In genomic region chr19:34421171-34421570, GRCm38 (mm10) we compare ENCODE assay signal across 29 mouse cellular contexts. TPM values are rescaled to one million over a fixed set of nuclear protein-coding genes. Genes with fewer than 3 reads are reported as not detected.
A peak's percentile ranks its signal among the peaks of the same experiment; 100 is the strongest.
DNase-seq lines count a peak whose midpoint lies in the region; ATAC-seq and TF ChIP-seq lines count a peak whose summit lies in the region.
"Had no signal": no experiment of that assay in that cellular context is flagged by ENCODE, and none has a peak within 500 bp of the region (broad histone marks: within the 10 kb centered on the region; RNA-seq: fewer than 3 reads in every experiment).

No protein-coding gene starts in this region.

- no peaks in the 10 kb centered on the region for H3K27me3 ChIP-seq in heart, embryonic 14.5 days (ENCODE audit: control insufficient read depth, insufficient read depth, low read length)
- no peaks in the 10 kb centered on the region for H3K27me3 ChIP-seq in kidney, adult 2 months (replicated peaks; ENCODE audit: control insufficient read depth, insufficient read depth, low read length)
- H3K27me3 ChIP-seq: embryonic facial prominence, embryonic 13.5 days; hindbrain, embryonic 13.5 days; intestine, embryonic 15.5 days had no signal

- no peak for TF ChIP-seq POLR2A in kidney, adult 2 months (IDR thresholded peaks at IDR 0.05; ENCODE audit: low read depth, low read length)
- no peak for TF ChIP-seq POLR2A in bone marrow macrophage, adult 2 months (IDR thresholded peaks at IDR 0.05; ENCODE audit: borderline replicate concordance, low read depth, low read length)

- no peak for DNase-seq in heart, adult 18-20 months
- DNase-seq in kidney, adult 2 months = no peak
- DNase-seq in kidney, adult 8-10 months = no peak
- DNase-seq: adrenal gland, adult 2 months; adrenal gland, postnatal 14 days; cerebellum, adult 11-12 months; cerebellum, adult 8-10 months; cerebellum, postnatal 10 days; cerebellum, postnatal 36 days; embryo, embryonic 11 days; forebrain, postnatal 0 days; gastrocnemius, adult 2 months; gastrocnemius, postnatal 14 days; heart, adult 2 months; heart, postnatal 36 days; kidney, adult 11 months had no signal

- no peak for ATAC-seq in heart, embryonic 14.5 days (ENCODE audit: insufficient number of reproducible peaks, insufficient read depth, low FRiP score, low read depth)
- ATAC-seq: CD4-positive, CD25-positive, alpha-beta regulatory T cell, adult 4 months; forebrain, embryonic 14.5 days; forebrain, postnatal 0 days; hindbrain, embryonic 16.5 days; intestine, embryonic 15.5 days had no signal

- H3K9me3 ChIP-seq in heart, embryonic 14.5 days (ENCODE audit: control insufficient read depth, low read length) = no peaks in the 10 kb centered on the region
- H3K9me3 ChIP-seq: embryonic facial prominence, embryonic 10.5 days; embryonic facial prominence, embryonic 13.5 days; hindbrain, embryonic 10.5 days; hindbrain, embryonic 13.5 days; intestine, embryonic 15.5 days had no signal

- no peaks in the 10 kb centered on the region for H3K36me3 ChIP-seq in heart, embryonic 14.5 days (ENCODE audit: control insufficient read depth, insufficient read depth, low read length)
- H3K36me3 ChIP-seq in kidney, adult 2 months (ENCODE audit: control insufficient read depth, insufficient read depth, low read length) = no peaks in the 10 kb centered on the region
- H3K36me3 ChIP-seq in macrophage (ENCODE audit: inconsistent target) = no peaks in the 10 kb centered on the region
- H3K36me3 ChIP-seq: embryonic facial prominence, embryonic 10.5 days; embryonic facial prominence, embryonic 13.5 days; hindbrain, embryonic 10.5 days; hindbrain, embryonic 13.5 days; intestine, embryonic 15.5 days had no signal

- 56% methylated on average over 4 of the region's 4 CpGs for WGBS in heart, embryonic 14.5 days
- WGBS in kidney, adult 2 months = 43% methylated on average over 4 of the region's 4 CpGs
- WGBS in macrophage (ENCODE audit: missing documents) = 90% methylated on average over 4 of the region's 4 CpGs

- H3K79me2 ChIP-seq in macrophage (ENCODE audit: inconsistent target) = no peaks in the 10 kb centered on the region

- no peak overlapping the region for H3K4me3 ChIP-seq in heart, embryonic 14.5 days (ENCODE audit: control insufficient read depth in 1 of 2, insufficient read depth in 1 of 2, low read depth in 1 of 2, low read length in 2 of 2)
- no peak overlapping the region for H3K4me3 ChIP-seq in kidney, adult 2 months (ENCODE audit: insufficient read depth, low read depth, low read length)
- H3K4me3 ChIP-seq in bone marrow macrophage, adult 2 months (ENCODE audit: insufficient read depth, low read length) = no peak overlapping the region
- H3K4me3 ChIP-seq in macrophage (ENCODE audit: inconsistent target) = no peak overlapping the region
- H3K4me3 ChIP-seq: embryonic facial prominence, embryonic 10.5 days; embryonic facial prominence, embryonic 13.5 days; gastrocnemius, adult 2 months; heart, adult 2 months; hindbrain, embryonic 10.5 days; hindbrain, embryonic 13.5 days; intestine, embryonic 15.5 days had no signal

- TF ChIP-seq CTCF in kidney, adult 2 months (conservative IDR thresholded peaks at IDR 0.05; ENCODE audit: insufficient read depth, insufficient read length, low read depth, low read length) = no peak
- no peak for TF ChIP-seq CTCF in bone marrow macrophage, adult 2 months (IDR thresholded peaks at IDR 0.05; ENCODE audit: low read depth, low read length)

- H3K27ac ChIP-seq in heart, embryonic 14.5 days (replicated peaks in 1 of 2; ENCODE audit: control insufficient read depth in 1 of 2, insufficient read depth in 1 of 2, low read depth in 2 of 2, low read length in 2 of 2) = peak overlapping the region; percentile 19 to 22; a peak in 1 of 4 replicates
- 0 out of 2 replicates have a peak overlapping the region, but pooled peaks have one; percentile 6 for H3K27ac ChIP-seq in kidney, adult 2 months (ENCODE audit: insufficient read depth, low read depth, low read length)
- peak overlapping the region; percentile 81 for H3K27ac ChIP-seq in bone marrow macrophage, adult 2 months (ENCODE audit: insufficient read depth, low read depth, low read length)
- peak overlapping the region; percentile 69 for H3K27ac ChIP-seq in macrophage
- H3K27ac ChIP-seq: embryonic facial prominence, embryonic 10.5 days; embryonic facial prominence, embryonic 13.5 days; gastrocnemius, adult 2 months; heart, adult 2 months; hindbrain, embryonic 10.5 days; hindbrain, embryonic 13.5 days; intestine, embryonic 15.5 days had no signal

- H3K9ac ChIP-seq in heart, embryonic 14.5 days (ENCODE audit: low read length) = no peak overlapping the region
- H3K9ac ChIP-seq: embryonic facial prominence, embryonic 13.5 days; forebrain, postnatal 0 days; hindbrain, embryonic 13.5 days; intestine, embryonic 15.5 days had no signal

- H3K4me2 ChIP-seq in heart, embryonic 14.5 days (ENCODE audit: low read length) = no peak overlapping the region
- H3K4me2 ChIP-seq: embryonic facial prominence, embryonic 13.5 days; hindbrain, embryonic 13.5 days; intestine, embryonic 15.5 days had no signal

- peaks cover 4 to 6% of the 10 kb centered on the region in 2 experiments; a peak in 1 of 4 replicates for H3K4me1 ChIP-seq in heart, embryonic 14.5 days (ENCODE audit: control insufficient read depth in 2 of 2, insufficient read depth in 2 of 2, low read length in 2 of 2)
- H3K4me1 ChIP-seq in kidney, adult 2 months (ENCODE audit: control insufficient read depth, insufficient read depth, low read length) = peaks cover 4% of the 10 kb centered on the region; the same call in 1 of the 2 replicates
- peaks cover 17% of the 10 kb centered on the region for H3K4me1 ChIP-seq in bone marrow macrophage, adult 2 months (ENCODE audit: control insufficient read depth, insufficient read depth, low read length)
- H3K4me1 ChIP-seq: embryonic facial prominence, embryonic 10.5 days; hindbrain, embryonic 10.5 days; hindbrain, embryonic 13.5 days; intestine, embryonic 15.5 days had no signal

RNA-seq across cellular contexts. Expression of gene Ch25h, which starts 53.8 kb away (rescaled TPM):
- 4.1 and 4.2 TPM in 2 replicates for polyA plus RNA-seq in heart, embryonic 14.5 days (2014; fragmentation: Nextera tagmentation; extraction: Ambion mirVana)
- total RNA-seq in heart, adult 18-20 months (2021) = under 1 TPM in 1 of 2 experiments, not detected in 1; 0.25 TPM
- 7.8 and 11.3 TPM in 2 replicates for polyA plus RNA-seq in kidney, adult 2 months (2012; rRNA removed)
- polyA plus RNA-seq in bone marrow macrophage, adult 2 months (2012; ENCODE audit: insufficient read depth, insufficient read length, missing spikeins) = 4.4 and 5.0 TPM in 2 replicates
- 1 to 10 TPM in 8 of 26 experiments, under 1 TPM in 6, not detected in 12; 0.45 to 4.8 (median 1.3) TPM for total RNA-seq in macrophage (2018; cell fraction: chromatin; rRNA removed)
- total RNA-seq in macrophage (2018; cell fraction: cytosol; rRNA removed) = 1 to 10 TPM in 11 of 26 experiments, under 1 TPM in 15; 0.13 to 9.9 (median 0.72) TPM
- 10 to 100 TPM in 8 of 26 experiments, 1 to 10 TPM in 13, under 1 TPM in 4, not detected in 1; 0.64 to 16.9 (median 5.9) TPM for total RNA-seq in macrophage (2018; cell fraction: nucleus; rRNA removed)
- 1.2 to 3.1 TPM in 2 of 3 replicates, not detected in the other for polyA plus RNA-seq in macrophage (2018)
- total RNA-seq: adrenal gland, postnatal 14 days; adrenal gland, postnatal 4 days; gastrocnemius, adult 2 months; gastrocnemius, postnatal 14 days; MEL had no signal
- polyA plus RNA-seq: CD4-positive, CD25-positive, alpha-beta regulatory T cell, adult 4 months had no signal

Comparison
In these comparisons a context has a peak if more than half of its experiments do, and no peak if none do; other contexts are left out.
1. H3K27ac ChIP-seq: peak in every context shown above with its lines; median percentile 81 in bone marrow macrophage, adult 2 months; 69 in macrophage; 20 in heart, embryonic 14.5 days; 6 in kidney, adult 2 months.